8 mouse cellular contexts compared by ENCODE assay signal in genomic region chrX:75796583-75796982, GRCm38 (mm10).
DNase-seq lines count a peak whose midpoint lies in the region; ATAC-seq lines count a peak whose summit lies in the region.

No protein-coding gene starts in this region.

- H3K36me3 ChIP-seq in forebrain, embryonic 14.5 days (ENCODE audit: control insufficient read depth, insufficient read depth, low read length) = no peaks in the 10 kb centered on the region
- H3K36me3 ChIP-seq in forebrain, embryonic 15.5 days = no peaks in the 10 kb centered on the region
- H3K36me3 ChIP-seq in midbrain, embryonic 11.5 days (ENCODE audit: control insufficient read depth, insufficient read depth, low read length) = no peaks in the 10 kb centered on the region
- H3K36me3 ChIP-seq in midbrain, embryonic 10.5 days = peaks cover 36% of the 10 kb centered on the region

- H3K9ac ChIP-seq in forebrain, embryonic 14.5 days (ENCODE audit: low read length) = no peak overlapping the region
- no peak overlapping the region for H3K9ac ChIP-seq in forebrain, embryonic 15.5 days (replicated peaks)
- H3K9ac ChIP-seq in midbrain, embryonic 11.5 days (ENCODE audit: low read length) = no peak overlapping the region

- 25% methylated on average over 4 of the region's 4 CpGs for whole genome bisulfite sequencing in forebrain, embryonic 14.5 days
- WGBS in forebrain, embryonic 15.5 days = 28% methylated on average over 4 of the region's 4 CpGs
- 38% methylated on average over 4 of the region's 4 CpGs for WGBS in midbrain, embryonic 11.5 days
- 39% methylated on average over 4 of the region's 4 CpGs for WGBS in midbrain, embryonic 10.5 days

- H3K27ac ChIP-seq in forebrain, embryonic 14.5 days (ENCODE audit: low read depth, low read length) = no peak overlapping the region
- no peak overlapping the region for H3K27ac ChIP-seq in forebrain, embryonic 15.5 days (replicated peaks)
- H3K27ac ChIP-seq in midbrain, embryonic 11.5 days (ENCODE audit: low read depth, low read length) = no peak overlapping the region
- no peak overlapping the region for H3K27ac ChIP-seq in midbrain, embryonic 10.5 days (replicated peaks)

- no peaks in the 10 kb centered on the region for H3K9me3 ChIP-seq in forebrain, embryonic 14.5 days (replicated peaks; ENCODE audit: control insufficient read depth, low read length)
- no peaks in the 10 kb centered on the region for H3K9me3 ChIP-seq in forebrain, embryonic 15.5 days
- H3K9me3 ChIP-seq in midbrain, embryonic 11.5 days (ENCODE audit: control insufficient read depth, low read length) = no peaks in the 10 kb centered on the region
- peaks cover 3% of the 10 kb centered on the region; the same call in 1 of the 2 replicates for H3K9me3 ChIP-seq in midbrain, embryonic 10.5 days (replicated peaks)

- no peak for ATAC-seq in forebrain, embryonic 14.5 days
- no peak for ATAC-seq in forebrain, embryonic 15.5 days (replicated peaks)
- no peak for ATAC-seq in midbrain, embryonic 11.5 days (ENCODE audit: low FRiP score)

- no peak overlapping the region for H3K4me2 ChIP-seq in forebrain, embryonic 14.5 days (ENCODE audit: low read length)
- H3K4me2 ChIP-seq in forebrain, embryonic 15.5 days (replicated peaks) = no peak overlapping the region
- no peak overlapping the region for H3K4me2 ChIP-seq in midbrain, embryonic 11.5 days

- DNase-seq in forebrain, embryonic 14.5 days (ENCODE audit: low spot score) = peak; percentile 74
- peak; percentile 89 for DNase-seq in midbrain, embryonic 11.5 days (ENCODE audit: low spot score, missing footprints)
- DNase-seq in midbrain, embryonic 10.5 days (ENCODE audit: low spot score) = no peak
- DNase-seq in c-Kit-negative CD71-positive TER-119-positive erythroid progenitor cells, embryonic 14.5 days (ENCODE audit: low read depth, low spot score) = peak; percentile 12
- DNase-seq in kidney, postnatal 36 days = peak; percentile 43 to 50
- peak; percentile 24 for DNase-seq in retina, postnatal 7 days (ENCODE audit: low read depth, low spot score)
- DNase-seq in spleen, postnatal 4 days (ENCODE audit: low spot score in 2 of 2) = no peak

- no peaks in the 10 kb centered on the region for H3K27me3 ChIP-seq in forebrain, embryonic 14.5 days (replicated peaks; ENCODE audit: control insufficient read depth, insufficient read depth, low read length)
- no peaks in the 10 kb centered on the region for H3K27me3 ChIP-seq in forebrain, embryonic 15.5 days
- H3K27me3 ChIP-seq in midbrain, embryonic 11.5 days (ENCODE audit: control insufficient read depth, insufficient read depth, low read length) = no peaks in the 10 kb centered on the region
- no peaks in the 10 kb centered on the region for H3K27me3 ChIP-seq in midbrain, embryonic 10.5 days (ENCODE audit: low read depth, poor library complexity, severe bottlenecking)

- H3K4me3 ChIP-seq in forebrain, embryonic 14.5 days (ENCODE audit: low read depth, low read length) = no peak overlapping the region
- H3K4me3 ChIP-seq in forebrain, embryonic 15.5 days = no peak overlapping the region
- no peak overlapping the region for H3K4me3 ChIP-seq in midbrain, embryonic 11.5 days (ENCODE audit: low read depth, low read length)
- H3K4me3 ChIP-seq in midbrain, embryonic 10.5 days = no peak overlapping the region

- H3K4me1 ChIP-seq in forebrain, embryonic 14.5 days (ENCODE audit: control insufficient read depth, insufficient read depth, low read length) = no peaks in the 10 kb centered on the region
- no peaks in the 10 kb centered on the region for H3K4me1 ChIP-seq in forebrain, embryonic 15.5 days
- no peaks in the 10 kb centered on the region for H3K4me1 ChIP-seq in midbrain, embryonic 11.5 days (ENCODE audit: control insufficient read depth, insufficient read depth, low read length)
- H3K4me1 ChIP-seq in midbrain, embryonic 10.5 days = no peaks in the 10 kb centered on the region

Comparison
In these comparisons a context has a peak if more than half of its experiments do, and no peak if none do; other contexts are left out.
1. DNase-seq: peak in forebrain, embryonic 14.5 days (single experiment), midbrain, embryonic 11.5 days (single experiment), c-Kit-negative CD71-positive TER-119-positive erythroid progenitor cells, embryonic 14.5 days (single experiment), kidney, postnatal 36 days (2 of 2) and retina, postnatal 7 days (single experiment); none in midbrain, embryonic 10.5 days (single experiment) and spleen, postnatal 4 days (0 of 2).